Mouse (Mus musculus) forebrain, embryonic 11.5 days (tissue): ENCODE data around the gene Olfr155. TPM values are rescaled to one million over a fixed set of nuclear protein-coding genes. Genes with fewer than 3 reads are reported as not detected.

ENCODE experiments used
- polyA plus RNA-seq: library from polyadenylated mRNA; unstranded; fragments of >200 nt; fragmentation: Nextera tagmentation; extraction: Ambion mirVana; gene quantifications from 2 replicates; pipeline ENCODE4 v1.2.1, GENCODE M21; 2014

The Olfr155 gene
- polyA plus RNA-seq, 1 experiment from 2014 or later: not detected

Other genes with a start within 250 kb of the Olfr155 start
- 9.8 and 10.8 TPM in 2 replicates for gene Npr2, start 219.6 kb upstream of the Olfr155 start, polyA plus RNA-seq
- 1.7 and 2.3 TPM in 2 replicates for gene Spag8, start 198.0 kb upstream of the Olfr155 start, polyA plus RNA-seq
- 64.1 and 66.8 TPM in 2 replicates for gene Hint2, start 195.1 kb upstream of the Olfr155 start, polyA plus RNA-seq
- gene Tmem8b, start 182.6 kb upstream of the Olfr155 start, polyA plus RNA-seq: 5.2 and 6.4 TPM in 2 replicates
- 2.5 and 2.7 TPM in 2 replicates for gene Fam221b, start 182.4 kb upstream of the Olfr155 start, polyA plus RNA-seq
- not detected in 2 replicates for gene Olfr70, start 150.8 kb upstream of the Olfr155 start, polyA plus RNA-seq
- gene Olfr71, start 141.3 kb upstream of the Olfr155 start, polyA plus RNA-seq: not detected in 2 replicates
- not detected in 2 replicates for gene Hrct1, start 124.4 kb upstream of the Olfr155 start, polyA plus RNA-seq
- gene Spaar, start 121.5 kb upstream of the Olfr155 start, polyA plus RNA-seq: not detected in 2 replicates
- not detected in 2 replicates for gene Olfr159, start 80.6 kb upstream of the Olfr155 start, polyA plus RNA-seq
- gene Olfr156, start 27.7 kb upstream of the Olfr155 start, polyA plus RNA-seq: not detected in 2 replicates
- not detected in 2 replicates for gene Olfr157, start 11.4 kb upstream of the Olfr155 start, polyA plus RNA-seq
- 11.3 and 11.8 TPM in 2 replicates for gene Reck, start 24.0 kb downstream of the Olfr155 start, polyA plus RNA-seq
- 75.5 and 79.1 TPM in 2 replicates for gene Glipr2, start 105.8 kb downstream of the Olfr155 start, polyA plus RNA-seq
- not detected in 2 replicates for gene Ccin, start 131.9 kb downstream of the Olfr155 start, polyA plus RNA-seq
- gene Clta, start 152.9 kb downstream of the Olfr155 start, polyA plus RNA-seq: 211 and 223 TPM in 2 replicates
- 18.8 and 20.8 TPM in 2 replicates for gene Gne, start 232.6 kb downstream of the Olfr155 start, polyA plus RNA-seq